Mouse (Mus musculus): ENCODE results near the gene Olfr794.

DNA sequence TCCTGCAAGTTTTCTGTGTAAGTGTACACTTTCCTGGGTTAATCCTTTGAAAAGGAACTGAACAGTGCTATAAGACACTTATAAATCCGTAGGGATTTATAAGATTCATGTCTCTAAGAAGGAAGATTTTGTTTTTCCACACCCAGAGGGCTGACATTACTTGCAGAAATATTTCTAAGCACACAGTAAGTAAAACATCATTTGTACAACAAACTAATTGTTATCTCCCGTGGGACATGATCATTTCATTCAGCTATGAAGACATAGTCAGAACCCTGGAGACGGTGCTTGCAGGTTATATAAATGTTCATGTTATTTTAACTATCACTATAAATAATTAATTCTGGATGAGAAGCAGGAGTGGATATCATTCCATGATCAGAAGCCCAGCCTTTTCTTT, 46.0 kb upstream of the Olfr794 start, which contains the start of gene Olfr791:
- no peak for TF ChIP-seq CTCF (conservative IDR thresholded peaks at IDR 0.05; ENCODE audit: insufficient read depth, insufficient read length, low read depth, low read length)
- no peak for TF ChIP-seq POLR2A (IDR thresholded peaks at IDR 0.05; ENCODE audit: low read depth, low read length)
